Mouse (Mus musculus): ENCODE results near the gene Igfbp7. TPM values are rescaled to one million over a fixed set of nuclear protein-coding genes. Genes with fewer than 3 reads are reported as not detected.
A peak's percentile ranks its signal among the peaks of the same experiment; 100 is the strongest.

Igfbp7 gene
- polyA plus RNA-seq, 1 experiment from 2014 or later: 15.6 TPM

- ATAC-seq (ENCODE audit: low read depth) (no peak), DNase-seq (no peak)
- no peaks in the 10 kb centered on the region for H3K9me3 ChIP-seq (replicated peaks)
- no peak overlapping the region for H3K4me3 ChIP-seq (replicated peaks)
- no peaks in the 10 kb centered on the region for H3K36me3 ChIP-seq
- H3K27me3 ChIP-seq: no peaks in the 10 kb centered on the region
- WGBS (ENCODE audit: insufficient replicate concordance): 42% methylated on average over 3 of the region's 3 CpGs
- peaks cover 13% of the 10 kb centered on the region for H3K4me1 ChIP-seq (replicated peaks)
- no peak overlapping the region for H3K27ac ChIP-seq
- no peak overlapping the region for H3K4me2 ChIP-seq
- no peak overlapping the region for H3K9ac ChIP-seq
Observed at GRCm38 (mm10) chr5:77362120-77362519, 45.7 kb downstream of the Igfbp7 start.

- H3K4me1 ChIP-seq (replicated peaks): peaks cover 13% of the 10 kb centered on the region
- 51% methylated on average over 4 of the region's 4 CpGs for WGBS (ENCODE audit: insufficient replicate concordance)
- no peak overlapping the region for H3K9ac ChIP-seq
- H3K9me3 ChIP-seq (replicated peaks): no peaks in the 10 kb centered on the region
- ATAC-seq (ENCODE audit: low read depth) (no peak), DNase-seq (no peak)
- H3K27me3 ChIP-seq: no peaks in the 10 kb centered on the region
- H3K4me2 ChIP-seq: no peak overlapping the region
- no peak overlapping the region for H3K4me3 ChIP-seq (replicated peaks)
- H3K27ac ChIP-seq: no peak overlapping the region
- no peaks in the 10 kb centered on the region for H3K36me3 ChIP-seq
Observed at GRCm38 (mm10) chr5:77361006-77361405, 46.8 kb downstream of the Igfbp7 start.

GRCm38 (mm10) chr5:77359971-77360370 is 47.9 kb downstream of the Igfbp7 start:
- no peak for ATAC-seq (ENCODE audit: low read depth)
- WGBS (ENCODE audit: insufficient replicate concordance): 74% methylated on average over 4 of the region's 4 CpGs
- no peak for DNase-seq
- no peaks in the 10 kb centered on the region for H3K36me3 ChIP-seq
- no peak overlapping the region for H3K27ac ChIP-seq
- no peak overlapping the region for H3K9ac ChIP-seq
- no peaks in the 10 kb centered on the region for H3K9me3 ChIP-seq (replicated peaks)
- no peaks in the 10 kb centered on the region for H3K27me3 ChIP-seq
- no peak overlapping the region for H3K4me2 ChIP-seq
- H3K4me1 ChIP-seq (replicated peaks): peaks cover 13% of the 10 kb centered on the region
- H3K4me3 ChIP-seq (replicated peaks): no peak overlapping the region

GRCm38 (mm10) chr5:77358347-77358746 is 49.5 kb downstream of the Igfbp7 start:
- peak overlapping the region; percentile 29; the same call in 1 of the 2 replicates for H3K9ac ChIP-seq
- ATAC-seq (ENCODE audit: low read depth) (peak; percentile 41), DNase-seq (peak; percentile 4)
- peak overlapping the region; percentile 16; the same call in 1 of the 2 replicates for H3K27ac ChIP-seq
- peak overlapping the region; percentile 57 for H3K4me3 ChIP-seq (replicated peaks)
- peak overlapping the region; percentile 73 for H3K4me2 ChIP-seq
- peaks cover 22% of the 10 kb centered on the region for H3K4me1 ChIP-seq (replicated peaks)
- H3K27me3 ChIP-seq: no peaks in the 10 kb centered on the region
- no peaks in the 10 kb centered on the region for H3K36me3 ChIP-seq
- WGBS (ENCODE audit: insufficient replicate concordance): 6% methylated on average over 10 of the region's 10 CpGs
- no peaks in the 10 kb centered on the region for H3K9me3 ChIP-seq (replicated peaks)

GRCm38 (mm10) chr5:77357405-77358149 is 50.3 kb downstream of the Igfbp7 start:
- H3K27ac ChIP-seq: no peak overlapping the region
- 16% methylated on average over 22 of the region's 22 CpGs for WGBS (ENCODE audit: insufficient replicate concordance)

GRCm38 (mm10) chr5:77355307-77356265 is 52.3 kb downstream of the Igfbp7 start:
- H3K27ac ChIP-seq: peak overlapping the region; percentile 7; the same call in 1 of the 2 replicates
- no peak overlapping the region for H3K4me2 ChIP-seq
- WGBS (ENCODE audit: insufficient replicate concordance): 61% methylated on average over 19 of the region's 19 CpGs
- H3K9ac ChIP-seq: no peak overlapping the region
- H3K4me3 ChIP-seq (replicated peaks): no peak overlapping the region
- DNase-seq: no peak
- no peak for ATAC-seq (ENCODE audit: low read depth)
- H3K9me3 ChIP-seq (replicated peaks): no peaks in the 10 kb centered on the region
- peaks cover 4% of the 10 kb centered on the region for H3K36me3 ChIP-seq
- H3K27me3 ChIP-seq: no peaks in the 10 kb centered on the region
- H3K4me1 ChIP-seq (replicated peaks): peaks cover 22% of the 10 kb centered on the region

More at GRCm38 (mm10) chr5:77357405-77358149, 50.3 kb downstream of the Igfbp7 start:
- Histone ChIP-seq H3K36me3 (no peaks in the 10 kb centered on the region), H3K9ac (no peak overlapping the region; the same call in 1 of the 2 replicates), H3K27me3 (no peaks in the 10 kb centered on the region), H3K4me2 (peak overlapping the region; percentile 73), H3K4me3 (replicated peaks) (peak overlapping the region; percentile 57), H3K4me1 (replicated peaks) (peaks cover 22% of the 10 kb centered on the region), H3K9me3 (replicated peaks) (no peaks in the 10 kb centered on the region)
- DNase-seq (peak; percentile 49), ATAC-seq (ENCODE audit: low read depth) (peak; percentile 78)

- peak overlapping the region; percentile 55 for H3K4me2 ChIP-seq
- H3K4me1 ChIP-seq (replicated peaks): peaks cover 22% of the 10 kb centered on the region
- 0 out of 2 replicates have a peak overlapping the region, but pooled peaks have one; percentile 26 for H3K9ac ChIP-seq
- ATAC-seq (ENCODE audit: low read depth): peak; percentile 49; the same call in 1 of the 2 replicates
- H3K36me3 ChIP-seq: peaks cover 14% of the 10 kb centered on the region
- WGBS (ENCODE audit: insufficient replicate concordance): 2% methylated on average over 16 of the region's 16 CpGs
- DNase-seq: peak; percentile 61
- H3K9me3 ChIP-seq (replicated peaks): no peaks in the 10 kb centered on the region
- no peak overlapping the region for H3K27ac ChIP-seq
- H3K4me3 ChIP-seq (replicated peaks): peak overlapping the region; percentile 24; the same call in 1 of the 2 replicates
- no peaks in the 10 kb centered on the region for H3K27me3 ChIP-seq
Observed at GRCm38 (mm10) chr5:77354361-77354787, 53.5 kb downstream of the Igfbp7 start.

- no peak overlapping the region for H3K27ac ChIP-seq
- ATAC-seq (ENCODE audit: low read depth) (no peak), DNase-seq (no peak)
- no peak overlapping the region for H3K9ac ChIP-seq
- no peak overlapping the region for H3K4me3 ChIP-seq (replicated peaks)
- H3K4me1 ChIP-seq (replicated peaks): peaks cover 9% of the 10 kb centered on the region
- H3K27me3 ChIP-seq: no peaks in the 10 kb centered on the region
- no peaks in the 10 kb centered on the region for H3K9me3 ChIP-seq (replicated peaks)
- H3K36me3 ChIP-seq: peaks cover 41% of the 10 kb centered on the region
- WGBS (ENCODE audit: insufficient replicate concordance): 71% methylated on average over 9 of the region's 9 CpGs
- H3K4me2 ChIP-seq: no peak overlapping the region
Observed at GRCm38 (mm10) chr5:77351691-77352090, 56.1 kb downstream of the Igfbp7 start.

- Histone ChIP-seq H3K4me1 (replicated peaks) (peaks cover 9% of the 10 kb centered on the region), H3K4me3 (replicated peaks) (no peak overlapping the region), H3K4me2 (no peak overlapping the region), H3K27me3 (no peaks in the 10 kb centered on the region), H3K9me3 (replicated peaks) (no peaks in the 10 kb centered on the region), H3K9ac (no peak overlapping the region), H3K36me3 (peaks cover 54% of the 10 kb centered on the region), H3K27ac (no peak overlapping the region)
- ATAC-seq (ENCODE audit: low read depth) (no peak), DNase-seq (no peak)
- WGBS (ENCODE audit: insufficient replicate concordance): 84% methylated on average over 15 of the region's 15 CpGs
Observed at GRCm38 (mm10) chr5:77349971-77350658, 57.7 kb downstream of the Igfbp7 start.

- ATAC-seq (ENCODE audit: low read depth): no peak
- H3K4me1 ChIP-seq (replicated peaks): no peaks in the 10 kb centered on the region
- H3K9ac ChIP-seq: no peak overlapping the region
- no peak overlapping the region for H3K4me3 ChIP-seq (replicated peaks)
- peaks cover 65% of the 10 kb centered on the region for H3K36me3 ChIP-seq
- H3K27me3 ChIP-seq: no peaks in the 10 kb centered on the region
- no peak overlapping the region for H3K27ac ChIP-seq
- 86% methylated on average over 8 of the region's 8 CpGs for WGBS (ENCODE audit: insufficient replicate concordance)
- no peak for DNase-seq
- H3K9me3 ChIP-seq (replicated peaks): no peaks in the 10 kb centered on the region
- no peak overlapping the region for H3K4me2 ChIP-seq
Observed at GRCm38 (mm10) chr5:77348901-77349300, 58.9 kb downstream of the Igfbp7 start.

- peaks cover 92% of the 10 kb centered on the region for H3K36me3 ChIP-seq
- H3K9ac ChIP-seq: no peak overlapping the region
- H3K27ac ChIP-seq: no peak overlapping the region
- H3K4me2 ChIP-seq: no peak overlapping the region
- H3K27me3 ChIP-seq: no peaks in the 10 kb centered on the region
- no peaks in the 10 kb centered on the region for H3K9me3 ChIP-seq (replicated peaks)
- no peak for ATAC-seq (ENCODE audit: low read depth)
- no peak for DNase-seq
- 80% methylated on average over 4 of the region's 4 CpGs for WGBS (ENCODE audit: insufficient replicate concordance)
- H3K4me3 ChIP-seq (replicated peaks): no peak overlapping the region
- no peaks in the 10 kb centered on the region for H3K4me1 ChIP-seq (replicated peaks)
Observed at GRCm38 (mm10) chr5:77340033-77340432, 67.8 kb downstream of the Igfbp7 start.

Data from liver, embryonic 13.5 days (tissue).